Mouse (Mus musculus) hindbrain, embryonic 16.5 days (tissue): Measurements from ENCODE around the gene Hrc. TPM values are rescaled to one million over a fixed set of nuclear protein-coding genes. Genes with fewer than 3 reads are reported as not detected.

Experiments used
- ATAC-seq: fragments of 200-750 bp; cut with Nextera tagmentation; 2 replicates; pipeline ENCODE4 v1.8.0; 2017; ENCODE audit warnings: moderate TSS enrichment, moderate library complexity
- H3K27ac ChIP-seq: fragments of 300-500 bp; sonication (generic); 2 replicates; pipeline ENCODE4 v1.5.1; 2014; ENCODE audit warnings: low read depth, mild to moderate bottlenecking, control low read depth, low read length, moderate library complexity
- H3K27me3 ChIP-seq: fragments of 300-500 bp; sonication (generic); replicated peaks from 2 replicates; pipeline ENCODE4 v1.6.1; 2014; ENCODE audit warnings: low read length; ENCODE audit not compliant: control insufficient read depth, insufficient read depth
- H3K36me3 ChIP-seq: fragments of 300-500 bp; sonication (generic); 2 replicates; pipeline ENCODE4 v1.6.1; 2014; ENCODE audit warnings: mild to moderate bottlenecking, low read length, moderate library complexity, mixed read lengths; ENCODE audit not compliant: control insufficient read depth, insufficient read depth
- H3K4me1 ChIP-seq: fragments of 300-500 bp; sonication (generic); 2 replicates; pipeline ENCODE4 v1.6.1; 2014; ENCODE audit warnings: low read depth, low read length; ENCODE audit not compliant: control insufficient read depth, insufficient read depth
- H3K4me2 ChIP-seq: fragments of 300-500 bp; sonication (generic); 2 replicates; pipeline ENCODE4 v1.6.1; 2014; ENCODE audit warnings: mild to moderate bottlenecking, low read length, control low read depth, moderate library complexity
- H3K4me3 ChIP-seq: fragments of 300-500 bp; sonication (generic); 2 replicates; pipeline ENCODE4 v1.5.1; 2014; ENCODE audit warnings: mild to moderate bottlenecking, low read length, control low read depth, moderate library complexity
- H3K9ac ChIP-seq: fragments of 300-500 bp; sonication (generic); 2 replicates; pipeline ENCODE4 v1.6.1; 2014; ENCODE audit warnings: low read depth, mild to moderate bottlenecking, control low read depth, low read length, moderate library complexity
- H3K9me3 ChIP-seq: fragments of 300-500 bp; sonication (generic); 2 replicates; pipeline ENCODE4 v1.6.1; 2014; ENCODE audit warnings: mild to moderate bottlenecking, low read length, moderate library complexity; ENCODE audit not compliant: control insufficient read depth
- WGBS: fragments of 180-500 bp; shearing (Covaris S2); extraction: QIAGEN DNeasy Blood & Tissue Kit; methylation state at CpG from one replicate; pipeline ENCODE4 v1.1.7; 2014; 5-methylcytosine and 5-hydroxymethylcytosine counted together
- polyA plus RNA-seq: library from polyadenylated mRNA; unstranded; fragments of >200 nt; fragmentation: Nextera tagmentation; extraction: Ambion mirVana; gene quantifications from 2 replicates; pipeline ENCODE4 v1.2.1, GENCODE M21; 2015

Gene Hrc
- polyA plus RNA-seq, 1 experiment from 2014 or later, result 0.28 TPM

DNA sequence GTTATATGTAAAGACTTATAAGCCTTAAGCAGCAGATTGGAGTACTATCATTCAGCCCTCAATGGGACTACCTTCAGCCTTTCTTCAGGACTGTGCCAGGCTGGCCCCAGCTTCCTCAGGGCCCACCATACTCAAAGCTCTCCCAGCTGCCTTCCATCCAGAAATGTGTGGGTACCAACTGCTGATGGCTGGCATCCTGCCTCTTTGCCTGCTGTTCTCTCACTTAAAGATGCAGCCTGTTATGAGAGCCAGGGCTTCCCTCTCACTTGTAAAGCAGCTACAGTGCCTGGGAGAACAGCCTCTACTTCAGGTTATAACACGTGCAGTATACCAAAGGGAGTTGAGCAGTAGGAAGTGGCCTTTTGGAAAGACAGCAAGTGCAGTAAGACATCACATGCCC is 41.0 kb downstream of the Hrc start:
- 70% methylated on average over 1 of the region's 1 CpGs for WGBS
- Histone ChIP-seq H3K27ac (no peak overlapping the region), H3K27me3 (no peaks in the 10 kb centered on the region), H3K9ac (no peak overlapping the region), H3K4me1 (no peaks in the 10 kb centered on the region; the same call in 1 of the 2 replicates), H3K4me3 (no peak overlapping the region), H3K9me3 (no peaks in the 10 kb centered on the region), H3K36me3 (peaks cover 57% of the 10 kb centered on the region), H3K4me2 (no peak overlapping the region)
- no peak for ATAC-seq

DNA sequence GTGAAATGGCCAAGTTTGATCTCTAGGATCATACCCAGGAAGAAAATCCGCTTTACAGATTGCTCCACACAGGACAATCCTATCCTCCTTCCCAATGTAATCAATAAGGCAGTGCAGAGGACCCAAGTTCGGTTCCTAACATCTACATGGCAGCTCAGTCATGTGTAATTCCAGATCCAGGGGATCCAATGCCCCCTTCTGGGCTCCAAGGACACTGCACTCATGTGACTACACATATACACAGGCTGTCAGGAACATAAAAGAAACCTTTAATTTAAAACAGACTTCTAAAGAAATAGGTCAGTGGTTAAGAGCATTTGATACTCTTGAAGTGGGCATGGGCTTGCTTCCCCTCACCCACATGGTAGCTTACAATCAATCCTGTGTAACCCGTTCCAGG is 51.0 kb downstream of the Hrc start:
- H3K36me3 ChIP-seq, result peaks cover 73% of the 10 kb centered on the region
- H3K4me3 ChIP-seq, result no peak overlapping the region
- no peaks in the 10 kb centered on the region for H3K4me1 ChIP-seq
- no peaks in the 10 kb centered on the region for H3K27me3 ChIP-seq
- WGBS, result 86% methylated on average over 3 of the region's 3 CpGs
- H3K9me3 ChIP-seq, result no peaks in the 10 kb centered on the region
- H3K27ac ChIP-seq, result no peak overlapping the region
- no peak for ATAC-seq
- H3K4me2 ChIP-seq, result no peak overlapping the region
- no peak overlapping the region for H3K9ac ChIP-seq

Other genes starting within 250 kb of the Hrc start
- 63.3 and 77.3 TPM in 2 replicates for gene Rcn3, start 243.1 kb upstream of the Hrc start, polyA plus RNA-seq
- gene Fcgrt, start 231.4 kb upstream of the Hrc start, polyA plus RNA-seq, result 34.1 and 40.2 TPM in 2 replicates
- 698 and 709 TPM in 2 replicates for gene Rps11, start 210.9 kb upstream of the Hrc start, polyA plus RNA-seq
- gene Rpl13a, start 206.5 kb upstream of the Hrc start, polyA plus RNA-seq, result 587 and 622 TPM in 2 replicates
- 0.16 and 0.37 TPM in 2 replicates for gene Gm45713, start 199.1 kb upstream of the Hrc start, polyA plus RNA-seq
- gene Flt3l, start 198.9 kb upstream of the Hrc start, polyA plus RNA-seq, result 2.0 and 2.8 TPM in 2 replicates
- gene Pih1d1, start 181.0 kb upstream of the Hrc start, polyA plus RNA-seq, result 94.5 and 97.6 TPM in 2 replicates
- 18.8 and 22.9 TPM in 2 replicates for gene Aldh16a1, start 180.7 kb upstream of the Hrc start, polyA plus RNA-seq
- gene Slc17a7, start 171.3 kb upstream of the Hrc start, polyA plus RNA-seq, result 1.1 and 1.5 TPM in 2 replicates
- not detected in 2 replicates for gene Gfy, start 155.7 kb upstream of the Hrc start, polyA plus RNA-seq
- 0.75 and 1.4 TPM in 2 replicates for gene Pth2, start 154.3 kb upstream of the Hrc start, polyA plus RNA-seq
- 0.54 and 0.65 TPM in 2 replicates for gene Ccdc155, start 130.4 kb upstream of the Hrc start, polyA plus RNA-seq
- gene Dkkl1, start 123.1 kb upstream of the Hrc start, polyA plus RNA-seq, result 13.6 and 18.4 TPM in 2 replicates
- gene Tead2, start 119.5 kb upstream of the Hrc start, polyA plus RNA-seq, result 46.9 and 54.1 TPM in 2 replicates
- 1.3 and 1.4 TPM in 2 replicates for gene Cd37, start 96.2 kb upstream of the Hrc start, polyA plus RNA-seq
- gene Slc6a16, start 94.2 kb upstream of the Hrc start, polyA plus RNA-seq, result 0.89 and 2.0 TPM in 2 replicates
- not detected in 2 replicates for gene Slc6a21, start 57.8 kb upstream of the Hrc start, polyA plus RNA-seq
- gene Trpm4, start 1.5 kb upstream of the Hrc start, polyA plus RNA-seq, result 13.3 and 14.2 TPM in 2 replicates
- 28.5 and 28.6 TPM in 2 replicates for gene Ppfia3, start 31.7 kb downstream of the Hrc start, polyA plus RNA-seq
- 41.4 and 70.3 TPM in 2 replicates for gene Lin7b, start 35.3 kb downstream of the Hrc start, polyA plus RNA-seq
- gene Snrnp70, start 60.5 kb downstream of the Hrc start, polyA plus RNA-seq, result 144 and 161 TPM in 2 replicates
- 0.06 TPM in 1 of 2 replicates, not detected in the other for gene Kcna7, start 70.4 kb downstream of the Hrc start, polyA plus RNA-seq
- 0.15 and 0.27 TPM in 2 replicates for gene Ntf5, start 78.4 kb downstream of the Hrc start, polyA plus RNA-seq
- 2.0 and 2.3 TPM in 2 replicates for gene Lhb, start 85.5 kb downstream of the Hrc start, polyA plus RNA-seq
- gene Gys1, start 99.6 kb downstream of the Hrc start, polyA plus RNA-seq, result 25.5 and 28.7 TPM in 2 replicates
- gene Ruvbl2, start 102.8 kb downstream of the Hrc start, polyA plus RNA-seq, result 94.3 and 108 TPM in 2 replicates
- gene Ftl1, start 124.6 kb downstream of the Hrc start, polyA plus RNA-seq, result 5,303 and 5,527 TPM in 2 replicates
- gene Bax, start 131.6 kb downstream of the Hrc start, polyA plus RNA-seq, result 226 and 242 TPM in 2 replicates
- 0.20 and 0.30 TPM in 2 replicates for gene Tulp2, start 146.6 kb downstream of the Hrc start, polyA plus RNA-seq
- gene Gm45808, start 151.5 kb downstream of the Hrc start, polyA plus RNA-seq, result not detected in 2 replicates
- 4.0 and 4.3 TPM in 2 replicates for gene Dhdh, start 153.5 kb downstream of the Hrc start, polyA plus RNA-seq
- 141 and 151 TPM in 2 replicates for gene Nucb1, start 175.1 kb downstream of the Hrc start, polyA plus RNA-seq
- gene Ppp1r15a, start 191.0 kb downstream of the Hrc start, polyA plus RNA-seq, result 17.5 and 18.2 TPM in 2 replicates
- gene Plekha4, start 191.0 kb downstream of the Hrc start, polyA plus RNA-seq, result 2.2 and 3.1 TPM in 2 replicates
- gene Hsd17b14, start 219.6 kb downstream of the Hrc start, polyA plus RNA-seq, result 0.43 and 0.80 TPM in 2 replicates
- gene Bcat2, start 234.9 kb downstream of the Hrc start, polyA plus RNA-seq, result 22.7 and 27.0 TPM in 2 replicates